Mouse (Mus musculus) left cerebral cortex, adult 9 months (tissue): Measurements from ENCODE around the gene Cdh20.
A peak's percentile ranks its signal among the peaks of the same experiment; 100 is the strongest.

Experiments used
- DNase-seq, 2 experiments: peaks; one replicate each; pipeline ENCODE4 v3.0.0; 2022; ENCODE audit warnings: low spot score in 2 of 2

The Cdh20 gene

GRCm38 (mm10) chr1:104768371-104769249 is at the start of gene Cdh20:
TSS of gene Cdh20 (plus strand) at chr1:104768529.
- peak in 1 of 2 experiments; percentile 36 for DNase-seq

- DNase-seq: no peak
These were observed 21.5 kb upstream of the Cdh20 start for GRCm38 (mm10) chr1:104746816-104747215.

GRCm38 (mm10) chr1:104747438-104747837 is 20.9 kb upstream of the Cdh20 start:
- no peak for DNase-seq

- peak in 1 of 2 experiments; percentile 55 for DNase-seq
These were observed 13.8 kb upstream of the Cdh20 start for GRCm38 (mm10) chr1:104754483-104754882.

- DNase-seq: no peak
These were observed 12.4 kb upstream of the Cdh20 start for GRCm38 (mm10) chr1:104755896-104756295.

- peak in 1 of 2 experiments; percentile 45 for DNase-seq
These were observed 900 bp downstream of the Cdh20 start for GRCm38 (mm10) chr1:104769250-104769607.

GRCm38 (mm10) chr1:104771937-104772336 is 3.6 kb downstream of the Cdh20 start:
- DNase-seq: no peak

DNA sequence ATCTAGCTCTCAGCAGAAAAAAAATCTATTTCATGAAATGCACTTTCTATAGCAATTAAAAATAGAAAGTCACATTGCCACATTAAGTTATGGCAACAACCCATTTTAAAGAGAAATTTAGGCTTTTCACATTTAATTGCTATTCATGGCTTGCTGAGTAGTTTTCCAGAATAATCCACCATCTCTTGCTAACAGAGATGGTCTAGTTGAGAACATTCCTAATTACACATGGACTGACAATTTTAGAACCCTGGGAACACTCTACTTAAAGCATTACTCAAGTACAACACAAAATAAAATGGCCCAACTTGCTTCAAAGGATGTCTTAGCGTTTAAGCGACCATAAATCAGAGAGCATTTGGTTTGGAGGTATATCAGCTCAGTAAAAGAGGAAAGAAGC is 4.9 kb downstream of the Cdh20 start:
- no peak for DNase-seq

DNA sequence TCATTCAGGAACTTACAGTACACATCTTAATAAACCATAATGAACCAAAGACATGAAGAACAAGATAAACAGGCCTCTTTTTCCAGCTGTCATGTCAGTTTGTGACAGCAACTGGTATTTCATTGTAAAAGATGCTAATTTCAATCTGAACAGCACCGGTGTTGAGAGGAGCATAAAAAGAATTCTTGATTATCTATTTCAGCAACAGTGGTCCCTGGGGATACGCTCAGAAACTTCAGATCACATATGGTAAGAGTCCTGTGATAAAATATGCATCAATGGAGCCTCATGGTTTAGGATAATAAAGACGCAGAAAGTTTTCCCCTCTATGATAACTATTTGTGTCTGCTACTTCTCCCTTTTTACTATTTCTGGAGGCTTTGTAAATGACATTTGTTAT is 25.2 kb downstream of the Cdh20 start:
- no peak for DNase-seq

- DNase-seq: no peak
These were observed 27.8 kb downstream of the Cdh20 start for GRCm38 (mm10) chr1:104796146-104796545.

- no peak for DNase-seq
These were observed 28.8 kb downstream of the Cdh20 start for GRCm38 (mm10) chr1:104797139-104797538.

GRCm38 (mm10) chr1:104804746-104805145 is 36.4 kb downstream of the Cdh20 start:
- peak in 1 of 2 experiments; percentile 19 for DNase-seq

- no peak for DNase-seq
These were observed 38.9 kb downstream of the Cdh20 start for GRCm38 (mm10) chr1:104807214-104807613.

DNA sequence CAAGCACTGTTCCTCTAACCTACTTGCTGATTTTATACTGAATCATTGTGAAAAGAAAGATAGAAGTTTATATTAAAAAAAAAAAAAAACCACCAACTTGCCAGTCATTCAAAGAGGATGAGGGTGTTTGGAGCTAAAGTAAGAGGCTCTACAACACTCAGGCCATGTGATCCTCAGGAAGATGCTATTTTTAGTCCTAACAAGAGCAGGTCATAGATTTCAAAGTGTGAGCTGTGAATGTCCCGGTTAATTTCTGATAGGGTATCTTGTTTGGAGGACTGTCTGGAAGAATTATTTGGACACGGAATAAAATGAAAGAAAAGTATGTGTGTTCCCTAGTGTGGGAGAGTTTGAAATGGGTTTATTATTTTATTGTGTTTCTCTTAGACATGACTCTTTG is 49.2 kb downstream of the Cdh20 start:
- DNase-seq: no peak

DNA sequence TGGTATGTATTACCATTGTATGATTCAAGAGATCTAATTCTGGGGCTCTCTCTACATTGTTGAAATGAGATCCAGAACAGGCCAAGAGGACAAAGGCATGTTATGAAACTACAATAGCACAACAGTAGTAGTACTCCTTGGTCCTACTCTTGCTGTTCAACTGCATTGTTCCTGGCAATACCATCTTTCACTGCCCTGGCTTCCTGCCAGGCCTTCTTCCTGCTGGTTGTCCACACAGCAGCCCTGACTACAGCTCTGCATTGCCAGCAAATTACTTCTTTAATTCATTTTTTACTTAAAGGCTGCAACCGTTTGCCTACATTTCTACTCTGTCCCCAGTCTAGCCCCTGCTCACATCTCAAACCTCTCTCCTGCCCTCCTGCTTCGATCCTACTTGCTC is 59.8 kb downstream of the Cdh20 start:
- no peak for DNase-seq

DNA sequence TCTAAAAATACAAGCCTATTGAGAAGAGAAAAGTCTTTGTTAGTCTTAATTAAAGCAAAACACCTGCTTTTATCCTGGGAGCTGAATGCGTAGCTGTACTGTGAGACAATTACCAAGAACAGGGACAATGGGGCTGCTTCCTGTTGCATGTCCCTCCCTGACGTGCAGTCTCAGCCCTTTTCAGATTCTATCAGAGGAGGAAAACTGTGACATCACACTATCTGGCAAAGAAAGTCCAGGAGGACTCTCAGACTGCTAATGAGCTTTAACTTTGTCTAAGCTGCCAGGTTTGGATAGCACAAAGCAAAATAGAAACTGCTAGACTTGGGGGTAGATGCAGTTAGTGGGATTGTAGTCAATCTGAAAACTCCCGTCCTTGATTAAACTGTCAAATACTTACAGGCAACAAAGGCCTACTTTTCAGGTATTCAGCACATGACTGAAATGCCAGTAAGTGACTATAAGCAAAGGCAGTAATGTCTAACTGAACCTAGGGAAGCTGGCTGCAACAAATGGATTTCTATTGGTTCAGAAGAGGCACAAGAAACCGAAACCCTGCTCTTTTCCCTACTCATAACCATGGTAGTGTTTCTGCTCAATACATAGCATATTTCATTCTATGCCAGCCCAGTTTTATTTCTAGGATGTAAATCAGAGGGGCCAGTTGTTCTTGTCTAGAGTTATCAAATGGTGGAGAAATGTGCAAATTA is 70.0 kb downstream of the Cdh20 start:
- DNase-seq: no peak

GRCm38 (mm10) chr1:104839051-104839450 is 70.7 kb downstream of the Cdh20 start:
- no peak for DNase-seq

DNA sequence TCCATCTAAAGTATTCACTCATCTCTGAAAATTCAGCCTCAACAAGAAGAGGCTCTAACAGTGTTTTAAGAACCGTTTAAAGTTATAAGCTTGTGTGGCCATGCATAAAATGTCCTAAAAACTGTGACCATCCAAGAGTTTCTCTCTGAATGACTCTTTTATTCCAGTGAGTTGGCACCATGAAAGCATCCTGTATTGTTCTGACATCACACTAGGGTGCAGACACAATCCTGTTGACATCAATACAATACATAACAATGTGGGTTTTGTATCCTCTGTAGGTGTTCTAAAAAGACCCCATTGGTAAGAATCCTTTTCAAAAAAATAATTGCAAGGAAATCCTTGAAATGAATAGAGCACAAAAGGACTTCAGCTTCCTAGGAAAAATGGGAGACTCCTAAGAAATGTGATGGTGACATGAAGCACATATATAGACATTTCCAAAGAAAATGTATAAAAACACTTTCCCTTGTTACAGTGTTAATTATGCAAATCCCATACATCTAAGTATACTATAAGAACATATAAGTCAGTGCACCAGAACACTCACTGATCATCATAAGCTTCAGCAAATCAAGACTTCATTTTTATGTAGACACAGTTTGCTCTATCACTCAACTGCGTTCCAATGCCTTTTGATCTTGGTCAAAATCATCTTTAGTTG is 80.1 kb downstream of the Cdh20 start:
- DNase-seq: no peak

GRCm38 (mm10) chr1:104848920-104849272 is 80.6 kb downstream of the Cdh20 start:
- DNase-seq: no peak

GRCm38 (mm10) chr1:104877384-104877783 is 109.1 kb downstream of the Cdh20 start:
- DNase-seq: no peak

- no peak for DNase-seq
These were observed 133.5 kb downstream of the Cdh20 start for GRCm38 (mm10) chr1:104901815-104902214.

- DNase-seq: no peak
These were observed 135.1 kb downstream of the Cdh20 start for GRCm38 (mm10) chr1:104903409-104903808.

DNA sequence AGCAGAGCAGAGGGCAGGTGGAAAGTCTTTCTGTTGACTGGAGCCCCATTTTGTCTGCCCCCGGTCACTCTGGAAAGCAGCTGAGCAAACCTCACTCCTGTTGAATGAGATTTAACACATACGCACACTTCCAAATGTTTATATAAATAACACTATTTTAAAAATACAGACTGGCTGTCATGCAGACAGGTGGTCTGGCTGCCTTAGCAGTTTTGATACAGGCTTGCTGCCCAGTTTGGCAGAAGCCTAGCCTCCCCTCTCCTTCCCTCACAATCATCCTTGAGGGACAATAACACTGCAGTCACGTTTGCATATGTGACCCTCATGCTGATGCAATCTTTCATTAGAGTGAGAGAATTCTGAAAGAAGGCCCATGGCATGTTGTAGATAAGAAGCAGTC is 144.1 kb downstream of the Cdh20 start:
- DNase-seq: no peak
